Mouse (Mus musculus): ENCODE data around the gene Tdrkh. TPM values are rescaled to one million over a fixed set of nuclear protein-coding genes. Genes with fewer than 3 reads are reported as not detected.

Gene Tdrkh
- total and polyA plus RNA-seq, 3 experiments: 0.22 TPM; not detected in 2

GRCm38 (mm10) chr3:94457055-94457454 is 44.0 kb downstream of the Tdrkh start:
- Histone ChIP-seq H3K27me3 (ENCODE audit: insufficient read depth, low read length) (peaks cover 10% of the 10 kb centered on the region; the same call in 1 of the 2 replicates), H3K4me1 (ENCODE audit: insufficient read depth, low read depth, low read length) (peaks cover 4% of the 10 kb centered on the region), H3K36me3 (replicated peaks) (peaks cover 20% of the 10 kb centered on the region), H3K9me3 (replicated peaks) (0 out of 2 replicates have a peak, but pooled peaks cover 3% of the 10 kb centered on the region), H3K4me3 (ENCODE audit: low read depth, low read length) (no peak overlapping the region)
- TF ChIP-seq CTCF (IDR thresholded peaks at IDR 0.05; ENCODE audit: low read depth, low read length) (no peak), POLR2AphosphoS5 (IDR thresholded peaks at IDR 0.05; ENCODE audit: insufficient replicate concordance, low read depth, low read length) (no peak), TAL1 (conservative IDR thresholded peaks at IDR 0.05; ENCODE audit: low read depth, low read length) (no peak), GATA1 (IDR thresholded peaks at IDR 0.05; ENCODE audit: borderline replicate concordance, low read length) (no peak), GATA2 (IDR thresholded peaks at IDR 0.05; ENCODE audit: borderline replicate concordance, low read depth, low read length) (no peak)
- DNase-seq (ENCODE audit: low spot score) (no peak), ATAC-seq (ENCODE audit: extremely low read depth, insufficient number of reproducible peaks, low FRiP score, poor library complexity, severe bottlenecking) (no peak)

- no peak for DNase-seq (ENCODE audit: low spot score)
- no peak for ATAC-seq (ENCODE audit: extremely low read depth, insufficient number of reproducible peaks, low FRiP score, poor library complexity, severe bottlenecking)
- Histone ChIP-seq H3K4me3 (ENCODE audit: low read depth, low read length) (no peak overlapping the region), H3K27me3 (ENCODE audit: insufficient read depth, low read length) (peaks cover 10% of the 10 kb centered on the region; the same call in 1 of the 2 replicates), H3K4me1 (ENCODE audit: insufficient read depth, low read depth, low read length) (peaks cover 4% of the 10 kb centered on the region), H3K9me3 (replicated peaks) (0 out of 2 replicates have a peak, but pooled peaks cover 3% of the 10 kb centered on the region), H3K36me3 (replicated peaks) (peaks cover under 1% of the 10 kb centered on the region)
- TF ChIP-seq CTCF (IDR thresholded peaks at IDR 0.05; ENCODE audit: low read depth, low read length) (no peak), TAL1 (conservative IDR thresholded peaks at IDR 0.05; ENCODE audit: low read depth, low read length) (no peak), GATA2 (IDR thresholded peaks at IDR 0.05; ENCODE audit: borderline replicate concordance, low read depth, low read length) (no peak), POLR2AphosphoS5 (IDR thresholded peaks at IDR 0.05; ENCODE audit: insufficient replicate concordance, low read depth, low read length) (no peak), GATA1 (IDR thresholded peaks at IDR 0.05; ENCODE audit: borderline replicate concordance, low read length) (no peak)
Observed at GRCm38 (mm10) chr3:94459834-94460233, 46.8 kb downstream of the Tdrkh start.

- ATAC-seq (ENCODE audit: extremely low read depth, insufficient number of reproducible peaks, low FRiP score, poor library complexity, severe bottlenecking) (no peak), DNase-seq (ENCODE audit: low spot score) (no peak)
- Histone ChIP-seq H3K4me1 (ENCODE audit: insufficient read depth, low read depth, low read length) (no peaks in the 10 kb centered on the region), H3K4me3 (ENCODE audit: low read depth, low read length) (no peak overlapping the region), H3K9me3 (replicated peaks) (no peaks in the 10 kb centered on the region), H3K27me3 (ENCODE audit: insufficient read depth, low read length) (peaks cover 20% of the 10 kb centered on the region), H3K36me3 (replicated peaks) (no peaks in the 10 kb centered on the region)
- no peak for TF ChIP-seq GATA1 (IDR thresholded peaks at IDR 0.05; ENCODE audit: borderline replicate concordance, low read length)
- no peak for TF ChIP-seq POLR2AphosphoS5 (IDR thresholded peaks at IDR 0.05; ENCODE audit: insufficient replicate concordance, low read depth, low read length)
- no peak for TF ChIP-seq CTCF (IDR thresholded peaks at IDR 0.05; ENCODE audit: low read depth, low read length)
- no peak for TF ChIP-seq GATA2 (IDR thresholded peaks at IDR 0.05; ENCODE audit: borderline replicate concordance, low read depth, low read length)
- no peak for TF ChIP-seq TAL1 (conservative IDR thresholded peaks at IDR 0.05; ENCODE audit: low read depth, low read length)
Observed at GRCm38 (mm10) chr3:94463926-94464578, 51.0 kb downstream of the Tdrkh start.

GRCm38 (mm10) chr3:94465632-94466430 is 52.8 kb downstream of the Tdrkh start:
- TF ChIP-seq TAL1 (conservative IDR thresholded peaks at IDR 0.05; ENCODE audit: low read depth, low read length): no peak
- TF ChIP-seq POLR2AphosphoS5 (IDR thresholded peaks at IDR 0.05; ENCODE audit: insufficient replicate concordance, low read depth, low read length): no peak
- no peak for TF ChIP-seq GATA2 (IDR thresholded peaks at IDR 0.05; ENCODE audit: borderline replicate concordance, low read depth, low read length)
- no peak for TF ChIP-seq CTCF (IDR thresholded peaks at IDR 0.05; ENCODE audit: low read depth, low read length)
- TF ChIP-seq GATA1 (IDR thresholded peaks at IDR 0.05; ENCODE audit: borderline replicate concordance, low read length): no peak
- Histone ChIP-seq H3K27me3 (ENCODE audit: insufficient read depth, low read length) (peaks cover 20% of the 10 kb centered on the region), H3K4me3 (ENCODE audit: low read depth, low read length) (no peak overlapping the region), H3K9me3 (replicated peaks) (no peaks in the 10 kb centered on the region), H3K36me3 (replicated peaks) (no peaks in the 10 kb centered on the region), H3K4me1 (ENCODE audit: insufficient read depth, low read depth, low read length) (no peaks in the 10 kb centered on the region)
- ATAC-seq (ENCODE audit: extremely low read depth, insufficient number of reproducible peaks, low FRiP score, poor library complexity, severe bottlenecking) (no peak), DNase-seq (ENCODE audit: low spot score) (no peak)

GRCm38 (mm10) chr3:94468931-94469330 is 55.9 kb downstream of the Tdrkh start:
- ATAC-seq (ENCODE audit: extremely low read depth, insufficient number of reproducible peaks, low FRiP score, poor library complexity, severe bottlenecking) (no peak), DNase-seq (ENCODE audit: low spot score) (no peak)
- Histone ChIP-seq H3K4me1 (ENCODE audit: insufficient read depth, low read depth, low read length) (no peaks in the 10 kb centered on the region), H3K9me3 (replicated peaks) (no peaks in the 10 kb centered on the region), H3K4me3 (ENCODE audit: low read depth, low read length) (no peak overlapping the region), H3K36me3 (replicated peaks) (no peaks in the 10 kb centered on the region), H3K27me3 (ENCODE audit: insufficient read depth, low read length) (peaks cover 20% of the 10 kb centered on the region)
- TF ChIP-seq CTCF (IDR thresholded peaks at IDR 0.05; ENCODE audit: low read depth, low read length) (no peak), GATA2 (IDR thresholded peaks at IDR 0.05; ENCODE audit: borderline replicate concordance, low read depth, low read length) (no peak), GATA1 (IDR thresholded peaks at IDR 0.05; ENCODE audit: borderline replicate concordance, low read length) (no peak), TAL1 (conservative IDR thresholded peaks at IDR 0.05; ENCODE audit: low read depth, low read length) (no peak), POLR2AphosphoS5 (IDR thresholded peaks at IDR 0.05; ENCODE audit: insufficient replicate concordance, low read depth, low read length) (no peak)
